Mouse (Mus musculus) CD4-positive, CD25-positive, alpha-beta regulatory T cell, adult 9 weeks (primary cell): Measurements from ENCODE around the gene Krt36. TPM values are rescaled to one million over a fixed set of nuclear protein-coding genes. Genes with fewer than 3 reads are reported as not detected.

Source experiments
- polyA plus RNA-seq: library from polyadenylated mRNA; unstranded; fragments of 100-300 nt; shearing (Covaris generic); gene quantifications from one replicate; pipeline ENCODE4 v1.2.1, GENCODE M21; 2017

The Krt36 gene
- not detected for polyA plus RNA-seq

GRCm38 (mm10) chr11:100105576-100106122 is at the start of gene Krt36:
Gene Krt36 (minus strand): TSS chr11:100105626.

GRCm38 (mm10) chr11:100148615-100149330 is 43.3 kb upstream of the Krt36 start, which contains the start of gene Krt19:
Gene Krt19 (minus strand): TSS chr11:100148665.

GRCm38 (mm10) chr11:100135731-100136130 is 30.3 kb upstream of the Krt36 start, which contains the start of gene Krt15:
Gene Krt15 (minus strand): TSS chr11:100135928.

GRCm38 (mm10) chr11:100121466-100121865 is 16.0 kb upstream of the Krt36 start, which contains the start of gene Krt13:
Gene Krt13 (minus strand): TSS chr11:100121566.

GRCm38 (mm10) chr11:100096141-100096540 is 9.3 kb downstream of the Krt36 start, which contains the start of gene Krt35:
Gene Krt35 (minus strand): TSS chr11:100096241.

GRCm38 (mm10) chr11:100087861-100088260 is 17.6 kb downstream of the Krt36 start, which contains the start of gene Krt32:
Gene Krt32 (minus strand): TSS chr11:100088226.

Other genes with a start within 250 kb of the Krt36 start
- not detected for gene Gm11568, start 247.7 kb downstream of the Krt36 start, polyA plus RNA-seq
- not detected for gene Gm11559, start 241.2 kb downstream of the Krt36 start, polyA plus RNA-seq
- gene Krtap9-1, start 232.2 kb downstream of the Krt36 start, polyA plus RNA-seq, result not detected
- not detected for gene Gm11567, start 226.4 kb downstream of the Krt36 start, polyA plus RNA-seq
- gene Krtap31-1, start 197.7 kb downstream of the Krt36 start, polyA plus RNA-seq, result not detected
- gene Gm11565, start 190.9 kb downstream of the Krt36 start, polyA plus RNA-seq, result not detected
- gene Krtap31-2, start 169.3 kb downstream of the Krt36 start, polyA plus RNA-seq, result not detected
- not detected for gene Krtap9-5, start 157.2 kb downstream of the Krt36 start, polyA plus RNA-seq
- not detected for gene Krtap29-1, start 126.6 kb downstream of the Krt36 start, polyA plus RNA-seq
- not detected for gene Krtap16-1, start 119.0 kb downstream of the Krt36 start, polyA plus RNA-seq
- gene Krtap17-1, start 111.6 kb downstream of the Krt36 start, polyA plus RNA-seq, result not detected
- not detected for gene Krt33a, start 89.4 kb downstream of the Krt36 start, polyA plus RNA-seq
- gene Krt33b, start 75.8 kb downstream of the Krt36 start, polyA plus RNA-seq, result not detected
- gene Krt34, start 64.1 kb downstream of the Krt36 start, polyA plus RNA-seq, result not detected
- not detected for gene Krt31, start 55.1 kb downstream of the Krt36 start, polyA plus RNA-seq
- gene Krt32, start 17.4 kb downstream of the Krt36 start, polyA plus RNA-seq, result not detected
- not detected for gene Krt35, start 9.4 kb downstream of the Krt36 start, polyA plus RNA-seq
- gene Krt13, start 15.9 kb upstream of the Krt36 start, polyA plus RNA-seq, result not detected
- gene Krt15, start 30.3 kb upstream of the Krt36 start, polyA plus RNA-seq, result not detected
- not detected for gene Krt19, start 43.0 kb upstream of the Krt36 start, polyA plus RNA-seq
- not detected for gene Krt9, start 87.6 kb upstream of the Krt36 start, polyA plus RNA-seq
- gene Krt14, start 101.9 kb upstream of the Krt36 start, polyA plus RNA-seq, result not detected
- not detected for gene Krt16, start 143.3 kb upstream of the Krt36 start, polyA plus RNA-seq
- 3.8 TPM for gene Krt17, start 155.4 kb upstream of the Krt36 start, polyA plus RNA-seq
- gene Krt42, start 164.2 kb upstream of the Krt36 start, polyA plus RNA-seq, result not detected
- 3,233 TPM for gene Eif1, start 214.3 kb upstream of the Krt36 start, polyA plus RNA-seq
- gene Gast, start 228.8 kb upstream of the Krt36 start, polyA plus RNA-seq, result not detected